Mouse (Mus musculus): ENCODE data around the gene Rfx8. TPM values are rescaled to one million over a fixed set of nuclear protein-coding genes. Genes with fewer than 3 reads are reported as not detected.

Rfx8 gene
- 0.42 TPM in 1 of 2 replicates, not detected in the other for polyA plus RNA-seq (2016; fragmentation: Nextera tagmentation; extraction: Ambion mirVana)

DNA sequence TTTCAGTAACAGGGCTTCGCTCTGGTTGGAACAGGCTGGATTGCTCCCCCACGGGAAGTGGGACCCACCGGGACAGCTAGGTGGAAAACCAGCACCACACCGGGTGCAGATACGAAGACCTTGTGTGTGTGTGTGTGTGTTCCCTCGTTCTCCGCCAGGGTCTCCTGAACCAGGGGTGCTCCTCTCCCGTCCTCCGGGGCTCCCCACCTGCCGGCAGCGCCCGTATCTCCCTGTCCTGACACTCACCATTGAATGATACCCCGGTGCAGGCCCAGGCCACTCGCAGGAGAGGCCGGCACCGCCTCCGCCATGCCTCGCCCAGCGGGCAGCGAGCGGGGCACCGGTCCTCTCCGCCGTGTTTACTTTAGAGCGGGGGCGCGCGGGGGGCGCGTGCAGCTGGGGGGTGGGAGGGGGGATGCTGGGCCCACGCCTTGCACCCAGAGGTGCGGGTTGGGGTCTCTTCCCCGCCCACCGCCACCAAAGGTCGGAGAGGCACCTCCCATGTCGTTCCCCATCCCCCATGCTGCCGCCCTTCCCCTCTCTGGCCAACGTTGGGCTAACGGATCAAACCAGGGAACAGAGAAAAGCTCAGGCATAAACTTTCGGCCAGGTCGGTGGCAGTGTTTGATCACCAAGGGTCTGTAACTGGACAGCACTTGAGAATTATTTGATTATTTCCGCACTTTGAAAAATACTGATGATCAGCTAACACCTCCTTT is at the start of gene Rfx8:
Rfx8 (minus strand) TSS at position 366 of the 719 bp plus-strand sequence.
- no peaks in the 10 kb centered on the region for H3K36me3 ChIP-seq
- H3K4me2 ChIP-seq (replicated peaks): peak within 1 kb of the TSS; percentile 93
- no peaks in the 10 kb centered on the region for H3K9me3 ChIP-seq
- H3K27me3 ChIP-seq: no peaks in the 10 kb centered on the region; the same call in 1 of the 2 replicates
- H3K9ac ChIP-seq (replicated peaks): peak within 1 kb of the TSS; percentile 70
- ATAC-seq (ENCODE audit: low FRiP score, low read depth): peak; percentile 66
- peaks cover 9% of the 10 kb centered on the region for H3K4me1 ChIP-seq
- peak within 1 kb of the TSS; percentile 62 for H3K4me3 ChIP-seq
- H3K27ac ChIP-seq (replicated peaks): no peak within 1 kb of the TSS
- 2% methylated on average over 42 of the region's 42 CpGs for WGBS

DNA sequence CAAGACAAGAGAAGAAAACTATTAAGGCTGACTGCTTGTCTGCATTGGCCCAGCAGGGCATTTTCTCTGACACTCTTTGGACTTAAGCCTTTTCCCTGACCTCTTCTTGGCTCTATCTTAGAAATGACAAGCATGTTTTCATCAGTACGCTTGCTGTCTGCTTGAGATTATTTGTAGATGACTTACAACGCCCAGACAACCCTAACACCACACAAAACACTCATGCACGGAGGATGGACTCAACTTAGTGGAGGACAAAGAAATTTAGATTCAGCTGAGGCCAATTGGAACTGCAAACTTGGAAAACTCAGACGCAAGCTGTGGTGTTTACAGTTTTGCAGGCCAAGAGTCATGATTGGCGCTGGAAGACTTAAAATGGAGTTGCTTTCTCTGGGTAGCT is 49.6 kb upstream of the Rfx8 start:
- H3K9ac ChIP-seq (replicated peaks): no peak overlapping the region
- H3K27ac ChIP-seq (replicated peaks): no peak overlapping the region
- H3K4me1 ChIP-seq: peaks cover 14% of the 10 kb centered on the region
- no peaks in the 10 kb centered on the region for H3K27me3 ChIP-seq
- no peak overlapping the region for H3K4me2 ChIP-seq (replicated peaks)
- no peak for ATAC-seq (ENCODE audit: low FRiP score, low read depth)
- no peak overlapping the region for H3K4me3 ChIP-seq
- no peaks in the 10 kb centered on the region for H3K36me3 ChIP-seq
- no peaks in the 10 kb centered on the region for H3K9me3 ChIP-seq
- WGBS: 81% methylated on average over 5 of the region's 5 CpGs

DNA sequence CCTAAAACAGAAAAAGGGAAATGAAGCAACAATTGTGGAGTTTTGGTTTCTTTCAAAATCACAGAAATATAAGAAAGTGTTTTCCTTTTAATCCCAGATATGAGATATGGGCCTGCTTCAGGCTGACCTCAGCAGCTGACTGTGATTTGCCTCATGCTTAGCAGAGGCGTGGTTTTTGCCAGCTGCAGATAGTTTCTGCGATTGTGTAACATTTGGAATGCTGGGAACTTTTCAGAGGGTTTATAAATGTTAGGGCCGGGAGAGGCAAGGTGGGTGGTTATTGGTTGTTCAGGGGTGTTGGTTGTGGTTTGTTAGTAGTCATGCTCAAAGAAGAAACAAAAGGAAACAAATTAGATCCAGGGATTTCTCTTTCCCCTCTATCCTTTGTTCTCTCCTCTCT is 47.2 kb upstream of the Rfx8 start:
- Histone ChIP-seq H3K4me2 (replicated peaks) (no peak overlapping the region), H3K27me3 (no peaks in the 10 kb centered on the region), H3K36me3 (no peaks in the 10 kb centered on the region), H3K9ac (replicated peaks) (no peak overlapping the region), H3K4me3 (no peak overlapping the region), H3K27ac (replicated peaks) (no peak overlapping the region), H3K4me1 (peaks cover 11% of the 10 kb centered on the region; the same call in 1 of the 2 replicates), H3K9me3 (no peaks in the 10 kb centered on the region)
- WGBS: 78% methylated on average over 3 of the region's 3 CpGs
- no peak for ATAC-seq (ENCODE audit: low FRiP score, low read depth)

DNA sequence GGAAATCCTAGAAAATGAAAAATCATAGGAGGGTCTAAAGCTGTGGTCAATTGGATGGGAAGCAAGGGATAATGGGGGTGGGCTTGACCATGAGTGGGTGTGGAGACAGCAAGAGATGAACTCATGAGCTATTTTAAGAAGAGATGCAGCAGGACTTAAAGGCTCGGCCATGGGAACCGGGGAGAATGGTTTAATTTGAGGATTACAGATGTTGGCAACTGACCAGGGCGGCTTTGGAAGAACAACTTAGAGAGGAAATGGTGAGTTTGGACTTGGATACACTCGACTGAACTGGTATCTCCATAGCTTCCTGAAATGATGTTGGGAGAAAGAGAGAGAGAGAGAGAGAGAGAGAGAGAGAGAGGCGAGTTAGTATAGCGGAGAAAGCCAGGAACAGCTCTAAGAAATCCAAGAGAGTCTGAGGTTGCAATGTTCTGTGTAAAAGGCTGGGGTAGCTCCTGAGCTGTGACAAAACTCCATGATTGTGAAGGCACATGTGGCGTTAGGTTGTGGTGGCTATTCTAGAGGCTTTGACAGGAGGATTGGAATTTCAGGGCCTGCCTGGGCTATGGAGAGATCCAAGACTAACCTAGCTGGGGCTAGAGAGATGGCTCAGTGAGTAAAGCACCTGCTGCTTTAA is 45.2 kb upstream of the Rfx8 start:
- no peak overlapping the region for H3K4me2 ChIP-seq (replicated peaks)
- H3K9me3 ChIP-seq: no peaks in the 10 kb centered on the region
- no peak overlapping the region for H3K9ac ChIP-seq (replicated peaks)
- no peak for ATAC-seq (ENCODE audit: low FRiP score, low read depth)
- H3K27me3 ChIP-seq: no peaks in the 10 kb centered on the region; the same call in 1 of the 2 replicates
- no peak overlapping the region for H3K27ac ChIP-seq (replicated peaks)
- H3K4me1 ChIP-seq: peaks cover 13% of the 10 kb centered on the region
- H3K4me3 ChIP-seq: no peak overlapping the region
- H3K36me3 ChIP-seq: no peaks in the 10 kb centered on the region
- WGBS: 86% methylated on average over 7 of the region's 7 CpGs

- H3K36me3 ChIP-seq: no peaks in the 10 kb centered on the region
- H3K27ac ChIP-seq (replicated peaks): 0 out of 2 replicates have a peak overlapping the region, but pooled peaks have one; percentile 25
- 6% methylated on average over 10 of the region's 10 CpGs for WGBS
- no peaks in the 10 kb centered on the region for H3K9me3 ChIP-seq
- H3K27me3 ChIP-seq: no peaks in the 10 kb centered on the region; the same call in 1 of the 2 replicates
- H3K4me2 ChIP-seq (replicated peaks): peak overlapping the region; percentile 42
- H3K9ac ChIP-seq (replicated peaks): no peak overlapping the region
- H3K4me1 ChIP-seq: peaks cover 15% of the 10 kb centered on the region
- peak overlapping the region; percentile 14; the same call in 1 of the 2 replicates for H3K4me3 ChIP-seq
- no peak for ATAC-seq (ENCODE audit: low FRiP score, low read depth)
These were observed 41.2 kb upstream of the Rfx8 start for GRCm38 (mm10) chr1:39762025-39762370.

GRCm38 (mm10) chr1:39761211-39762024 is 40.6 kb upstream of the Rfx8 start:
- H3K9ac ChIP-seq (replicated peaks): no peak overlapping the region; the same call in 1 of the 2 replicates
- H3K9me3 ChIP-seq: no peaks in the 10 kb centered on the region
- peak overlapping the region; percentile 14; the same call in 1 of the 2 replicates for H3K4me3 ChIP-seq
- H3K36me3 ChIP-seq: no peaks in the 10 kb centered on the region
- peak overlapping the region; percentile 42 for H3K4me2 ChIP-seq (replicated peaks)
- ATAC-seq (ENCODE audit: low FRiP score, low read depth): no peak; the same call in 1 of the 2 replicates
- no peaks in the 10 kb centered on the region; the same call in 1 of the 2 replicates for H3K27me3 ChIP-seq
- WGBS: 6% methylated on average over 22 of the region's 22 CpGs
- peaks cover 15% of the 10 kb centered on the region for H3K4me1 ChIP-seq
- H3K27ac ChIP-seq (replicated peaks): 0 out of 2 replicates have a peak overlapping the region, but pooled peaks have one; percentile 25

- no peaks in the 10 kb centered on the region for H3K36me3 ChIP-seq
- no peak overlapping the region for H3K4me2 ChIP-seq (replicated peaks)
- peaks cover 15% of the 10 kb centered on the region for H3K4me1 ChIP-seq
- 78% methylated on average over 6 of the region's 6 CpGs for WGBS
- H3K9me3 ChIP-seq: no peaks in the 10 kb centered on the region
- no peak for ATAC-seq (ENCODE audit: low FRiP score, low read depth)
- no peaks in the 10 kb centered on the region; the same call in 1 of the 2 replicates for H3K27me3 ChIP-seq
- no peak overlapping the region for H3K4me3 ChIP-seq
- H3K9ac ChIP-seq (replicated peaks): no peak overlapping the region
- no peak overlapping the region for H3K27ac ChIP-seq (replicated peaks)
These were observed 39.5 kb upstream of the Rfx8 start for GRCm38 (mm10) chr1:39760181-39760715.

DNA sequence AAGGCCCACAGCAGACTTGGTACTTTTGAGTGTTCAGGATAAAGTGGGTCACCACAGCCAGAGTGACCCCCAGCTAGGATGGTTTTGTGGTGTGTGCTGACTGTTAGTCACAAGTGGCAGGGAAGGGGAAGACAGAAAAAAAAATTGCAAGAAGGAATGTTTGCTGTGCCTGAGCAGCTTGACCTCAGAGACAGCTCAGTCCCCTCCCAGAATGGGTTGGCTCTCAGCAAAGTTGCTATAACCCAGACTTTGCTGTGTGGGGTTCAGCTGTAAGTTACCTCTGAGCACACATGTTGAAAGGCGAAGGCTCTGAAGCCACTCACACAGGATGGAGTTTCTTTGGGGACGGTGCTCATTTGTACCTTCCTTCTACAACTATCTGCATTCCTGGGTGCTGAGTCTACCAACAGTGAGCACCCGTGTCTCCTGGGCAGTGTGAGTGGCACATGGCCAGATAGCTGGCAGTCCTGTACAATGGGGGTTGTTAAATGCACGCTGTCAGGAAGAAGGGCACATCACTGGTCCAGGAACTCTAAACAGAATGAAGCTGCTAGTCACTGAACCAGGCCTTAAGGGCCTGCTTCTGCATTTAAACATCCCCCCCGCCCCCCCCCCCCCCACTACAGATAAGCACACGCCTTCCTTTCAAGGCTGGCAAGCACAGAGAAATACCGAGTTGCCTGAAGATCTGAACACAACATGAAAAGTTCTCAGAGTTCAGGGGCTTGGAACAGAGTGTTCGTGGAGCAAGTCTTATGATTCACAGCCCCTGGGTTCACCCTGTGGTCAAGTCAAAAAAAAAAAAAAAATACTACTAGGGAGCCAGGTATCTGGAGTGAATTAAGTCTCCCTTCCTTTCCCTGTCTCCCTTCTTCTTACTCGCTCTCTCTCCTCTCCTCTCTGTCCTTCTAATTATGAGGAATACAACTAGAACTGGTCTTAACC is 38.7 kb upstream of the Rfx8 start:
- Histone ChIP-seq H3K4me3 (no peak overlapping the region), H3K4me1 (peaks cover 15% of the 10 kb centered on the region), H3K27ac (replicated peaks) (no peak overlapping the region), H3K9me3 (no peaks in the 10 kb centered on the region), H3K36me3 (no peaks in the 10 kb centered on the region), H3K9ac (replicated peaks) (no peak overlapping the region), H3K4me2 (replicated peaks) (no peak overlapping the region), H3K27me3 (no peaks in the 10 kb centered on the region; the same call in 1 of the 2 replicates)
- no peak for ATAC-seq (ENCODE audit: low FRiP score, low read depth)
- WGBS: 63% methylated on average over 9 of the region's 9 CpGs

- Histone ChIP-seq H3K4me3 (no peak overlapping the region), H3K4me2 (replicated peaks) (no peak overlapping the region), H3K4me1 (peaks cover 15% of the 10 kb centered on the region), H3K27ac (replicated peaks) (no peak overlapping the region), H3K9me3 (no peaks in the 10 kb centered on the region), H3K9ac (replicated peaks) (no peak overlapping the region), H3K36me3 (no peaks in the 10 kb centered on the region), H3K27me3 (no peaks in the 10 kb centered on the region; the same call in 1 of the 2 replicates)
- 80% methylated on average over 9 of the region's 9 CpGs for WGBS
- ATAC-seq (ENCODE audit: low FRiP score, low read depth): no peak
These were observed 37.4 kb upstream of the Rfx8 start for GRCm38 (mm10) chr1:39758244-39758643.

DNA sequence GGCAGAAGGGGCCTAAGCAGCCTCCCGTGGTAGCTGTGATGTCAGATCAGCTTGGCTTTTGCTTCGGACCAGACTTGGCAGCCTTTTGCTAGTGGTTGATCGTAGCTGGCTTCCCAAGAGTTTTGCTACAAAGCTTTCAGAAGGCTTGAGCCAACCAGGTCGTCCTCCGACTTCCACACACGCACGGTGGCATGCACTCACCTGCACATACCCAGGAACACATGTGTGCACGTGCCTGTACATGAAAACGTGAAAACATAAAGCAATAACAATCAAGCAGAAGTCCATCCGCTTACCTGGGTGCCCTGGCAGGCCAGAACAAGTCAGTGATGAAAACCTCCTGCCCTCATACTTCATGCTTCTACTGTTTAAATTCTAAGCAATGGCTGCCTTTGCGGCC is 36.2 kb upstream of the Rfx8 start:
- Histone ChIP-seq H3K9me3 (no peaks in the 10 kb centered on the region), H3K4me1 (peaks cover 12% of the 10 kb centered on the region), H3K36me3 (no peaks in the 10 kb centered on the region), H3K4me2 (replicated peaks) (no peak overlapping the region), H3K27me3 (no peaks in the 10 kb centered on the region; the same call in 1 of the 2 replicates), H3K4me3 (no peak overlapping the region), H3K27ac (replicated peaks) (no peak overlapping the region), H3K9ac (replicated peaks) (no peak overlapping the region)
- ATAC-seq (ENCODE audit: low FRiP score, low read depth): no peak
- WGBS: 87% methylated on average over 11 of the region's 11 CpGs
